Mouse (Mus musculus) v-Abl transformed pro-B cells (cell line): ENCODE data around the gene Fam222a.

ENCODE experiments used
- in situ Hi-C, 2 experiments: fragments of 400-800 bp; cut with MboI; formaldehyde crosslinking; loops; one replicate each; pipeline ENCODE4 v1.15.1; 2025; ENCODE audit not compliant: unreplicated experiment in 2 of 2

The Fam222a gene

GRCm38 (mm10) chr5:114557765-114558731 is 9.8 kb upstream of the Fam222a start:
- in situ Hi-C loops, result loop anchor here in 1 of 2 experiments (5.0 kb wide), 1 partner anchor 41 kb away; no protein-coding TSS in a partner anchor

- in situ Hi-C loops, result no loop called here
Observed at GRCm38 (mm10) chr5:114560533-114560936, 7.3 kb upstream of the Fam222a start.

- in situ Hi-C loops, result no loop called here
Observed at GRCm38 (mm10) chr5:114560965-114561364, 6.9 kb upstream of the Fam222a start.

GRCm38 (mm10) chr5:114563994-114564393 is 3.8 kb upstream of the Fam222a start:
- in situ Hi-C loops, result no loop called here

GRCm38 (mm10) chr5:114565305-114565704 is 2.5 kb upstream of the Fam222a start:
- in situ Hi-C loops, result loop anchor here (5.0 kb wide), 2 partner anchors 37 to 103 kb away; no protein-coding TSS in a partner anchor

- in situ Hi-C loops, result loop anchor here (5.0 kb wide), 2 partner anchors 37 to 103 kb away; no protein-coding TSS in a partner anchor
Observed at GRCm38 (mm10) chr5:114565751-114566150, 2.1 kb upstream of the Fam222a start.

GRCm38 (mm10) chr5:114566461-114566860 is 1.4 kb upstream of the Fam222a start:
- in situ Hi-C loops, result loop anchor here (5.0 kb wide), 2 partner anchors 36 to 104 kb away; no protein-coding TSS in a partner anchor

- in situ Hi-C loops, result loop anchor here (5.0 kb wide), 2 partner anchors 35 to 105 kb away; no protein-coding TSS in a partner anchor
Observed at GRCm38 (mm10) chr5:114567075-114567517, 720 bp upstream of the Fam222a start.

GRCm38 (mm10) chr5:114568818-114569217 is 1.0 kb downstream of the Fam222a start:
- in situ Hi-C loops, result loop anchor here (5.0 kb wide), 2 partner anchors 33 to 107 kb away; no protein-coding TSS in a partner anchor

GRCm38 (mm10) chr5:114569918-114570670 is 2.3 kb downstream of the Fam222a start:
- in situ Hi-C loops, result loop anchor here (5.0 kb wide), 2 partner anchors 32 to 108 kb away; no protein-coding TSS in a partner anchor

- in situ Hi-C loops, result no loop called here
Observed at GRCm38 (mm10) chr5:114570791-114571450, 3.1 kb downstream of the Fam222a start.

GRCm38 (mm10) chr5:114571451-114572030 is 3.7 kb downstream of the Fam222a start:
- in situ Hi-C loops, result no loop called here

- in situ Hi-C loops, result no loop called here
Observed at GRCm38 (mm10) chr5:114572997-114573396, 5.2 kb downstream of the Fam222a start.

GRCm38 (mm10) chr5:114573920-114574628 is 6.3 kb downstream of the Fam222a start:
- in situ Hi-C loops, result no loop called here

GRCm38 (mm10) chr5:114575010-114575409 is 7.2 kb downstream of the Fam222a start:
- in situ Hi-C loops, result loop anchor here (25.0 kb wide), 3 partner anchors 788 to 1463 kb away; no protein-coding TSS in a partner anchor

GRCm38 (mm10) chr5:114575530-114575929 is 7.7 kb downstream of the Fam222a start:
- in situ Hi-C loops, result loop anchor here (25.0 kb wide), 3 partner anchors 788 to 1463 kb away; no protein-coding TSS in a partner anchor

GRCm38 (mm10) chr5:114575986-114576605 is 8.3 kb downstream of the Fam222a start:
- in situ Hi-C loops, result loop anchor here (25.0 kb wide), 3 partner anchors 789 to 1464 kb away; no protein-coding TSS in a partner anchor

GRCm38 (mm10) chr5:114578361-114578760 is 10.5 kb downstream of the Fam222a start:
- in situ Hi-C loops, result loop anchor here (25.0 kb wide), 3 partner anchors 791 to 1466 kb away; no protein-coding TSS in a partner anchor
